Mouse (Mus musculus): Measurements from ENCODE around the gene Lars2. TPM values are rescaled to one million over a fixed set of nuclear protein-coding genes. Genes with fewer than 3 reads are reported as not detected.
"Not testable (repeated sequence)": the region's sequence is repeated elsewhere in the genome, so short reads cannot be mapped to it uniquely, and the experiment has no call there.

The Lars2 gene
- polyA plus RNA-seq, 1 experiment from 2014 or later: 788 TPM

- ATAC-seq: no peak
- Histone ChIP-seq H3K9ac (no peak overlapping the region), H3K27ac (no peak overlapping the region), H3K4me3 (no peak overlapping the region), H3K9me3 (replicated peaks) (no peaks in the 10 kb centered on the region), H3K4me2 (no peak overlapping the region), H3K36me3 (peaks cover 19% of the 10 kb centered on the region), H3K4me1 (no peaks in the 10 kb centered on the region), H3K27me3 (replicated peaks) (no peaks in the 10 kb centered on the region)
- 78% methylated on average over 3 of the region's 3 CpGs for WGBS (ENCODE audit: insufficient replicate concordance)
Measured at GRCm38 (mm10) chr9:123402215-123402614, 35.5 kb downstream of the Lars2 start.

DNA sequence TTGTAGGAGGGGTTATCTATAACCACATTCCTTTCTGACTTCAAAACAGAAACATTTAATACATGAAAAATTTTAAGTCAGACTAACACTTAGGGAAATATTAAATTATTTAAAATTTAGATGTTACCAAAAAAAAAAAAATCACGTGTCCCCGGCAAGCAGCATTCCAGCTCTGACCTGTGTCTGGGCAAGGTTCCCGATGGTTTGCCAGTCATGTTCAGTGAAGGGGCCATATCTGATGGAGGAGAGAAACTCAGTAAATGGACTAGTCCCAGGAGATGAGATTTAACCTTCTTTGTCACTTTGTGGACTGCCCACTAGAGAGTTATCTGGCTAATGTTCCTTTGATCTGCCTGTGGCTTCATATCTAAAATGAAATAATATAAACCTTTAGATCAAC lies 36.3 kb downstream of the Lars2 start:
- Histone ChIP-seq H3K9me3 (replicated peaks) (no peaks in the 10 kb centered on the region), H3K4me1 (no peaks in the 10 kb centered on the region), H3K9ac (no peak overlapping the region), H3K27me3 (replicated peaks) (no peaks in the 10 kb centered on the region), H3K4me2 (no peak overlapping the region), H3K27ac (no peak overlapping the region), H3K4me3 (no peak overlapping the region), H3K36me3 (peaks cover 17% of the 10 kb centered on the region)
- WGBS (ENCODE audit: insufficient replicate concordance): 74% methylated on average over 3 of the region's 3 CpGs
- no peak for ATAC-seq

DNA sequence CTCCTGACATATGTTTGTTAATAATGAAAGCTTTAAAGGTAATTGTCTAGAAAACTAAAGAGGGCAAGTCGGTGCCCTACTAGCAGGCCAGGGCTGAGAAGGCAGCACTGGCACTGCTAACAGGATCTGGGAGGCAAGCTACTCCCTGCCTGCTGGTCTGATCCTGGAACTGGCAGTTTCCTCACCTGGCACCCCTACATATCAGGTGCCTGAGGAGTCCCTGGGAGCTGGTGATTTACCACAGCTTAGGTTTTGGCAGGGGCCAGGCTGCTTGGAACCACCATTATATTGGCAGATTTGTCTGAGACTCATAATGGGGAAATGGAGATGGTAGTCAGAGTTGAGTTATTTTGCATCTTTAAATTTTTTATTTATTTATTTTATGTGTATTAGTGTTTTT lies 38.5 kb downstream of the Lars2 start:
- H3K4me3 ChIP-seq: no peak overlapping the region
- WGBS (ENCODE audit: insufficient replicate concordance): 88% methylated on average over 1 of the region's 1 CpGs
- no peak for ATAC-seq
- H3K27ac ChIP-seq: no peak overlapping the region
- no peak overlapping the region for H3K4me2 ChIP-seq
- peaks cover 18% of the 10 kb centered on the region for H3K36me3 ChIP-seq
- H3K9ac ChIP-seq: no peak overlapping the region
- H3K9me3 ChIP-seq (replicated peaks): no peaks in the 10 kb centered on the region
- H3K27me3 ChIP-seq (replicated peaks): no peaks in the 10 kb centered on the region
- H3K4me1 ChIP-seq: no peaks in the 10 kb centered on the region

DNA sequence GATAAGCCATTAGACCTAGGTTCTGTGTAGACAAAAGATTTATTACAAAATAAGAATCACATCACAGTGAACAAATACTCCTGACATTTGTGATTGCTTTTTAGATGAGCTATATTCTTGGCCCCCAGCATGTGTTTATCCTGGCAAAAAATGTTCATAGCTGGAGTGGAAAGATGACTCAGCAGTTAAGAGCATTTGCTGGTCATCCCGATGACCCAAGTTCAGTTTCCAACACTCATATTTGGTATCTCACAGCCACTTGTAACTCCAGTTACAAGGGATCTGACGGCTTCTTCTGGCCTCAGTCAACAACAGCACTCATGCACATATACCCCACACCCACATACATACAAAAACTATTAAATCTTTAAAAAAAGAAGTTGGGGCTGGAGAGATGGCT lies 42.0 kb downstream of the Lars2 start:
- no peaks in the 10 kb centered on the region for H3K27me3 ChIP-seq (replicated peaks)
- 71% methylated on average over 2 of the region's 2 CpGs for WGBS (ENCODE audit: insufficient replicate concordance)
- no peaks in the 10 kb centered on the region for H3K9me3 ChIP-seq (replicated peaks)
- no peak overlapping the region for H3K4me3 ChIP-seq
- H3K9ac ChIP-seq: no peak overlapping the region
- no peak overlapping the region for H3K4me2 ChIP-seq
- peaks cover 37% of the 10 kb centered on the region for H3K36me3 ChIP-seq
- H3K27ac ChIP-seq: no peak overlapping the region
- H3K4me1 ChIP-seq: no peaks in the 10 kb centered on the region
- ATAC-seq: no peak

GRCm38 (mm10) chr9:123429863-123430262 lies 63.1 kb downstream of the Lars2 start:
- Histone ChIP-seq H3K27ac (peak overlapping the region; percentile 62; the same call in 1 of the 2 replicates), H3K4me1 (peaks cover 8% of the 10 kb centered on the region; the same call in 1 of the 2 replicates), H3K4me3 (no peak overlapping the region), H3K9me3 (replicated peaks) (no peaks in the 10 kb centered on the region), H3K9ac (no peak overlapping the region), H3K36me3 (peaks cover 38% of the 10 kb centered on the region), H3K27me3 (replicated peaks) (no peaks in the 10 kb centered on the region), H3K4me2 (no peak overlapping the region)
- WGBS (ENCODE audit: insufficient replicate concordance): 81% methylated on average over 4 of the region's 4 CpGs
- ATAC-seq: peak; percentile 58

DNA sequence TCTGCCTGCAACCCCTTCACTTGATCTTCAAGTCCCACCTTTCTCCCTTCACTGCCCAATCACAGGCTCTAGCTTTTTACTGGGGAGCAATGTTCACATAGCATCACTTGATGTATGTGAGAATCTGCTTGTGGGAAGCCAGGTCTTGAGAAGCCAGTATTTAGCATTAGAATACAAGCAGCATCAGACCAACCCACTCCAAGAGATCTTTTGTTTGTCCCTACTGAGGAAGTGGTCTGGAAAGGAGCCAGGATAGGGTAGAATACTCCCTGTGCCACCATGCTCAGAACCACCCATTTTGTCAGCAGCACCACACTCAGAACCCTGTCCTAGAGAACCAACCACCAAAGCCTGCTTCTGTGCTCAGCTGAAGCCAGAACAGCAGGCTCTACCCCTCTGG lies 64.2 kb downstream of the Lars2 start:
- H3K4me2 ChIP-seq: no peak overlapping the region
- H3K9ac ChIP-seq: no peak overlapping the region
- no peaks in the 10 kb centered on the region for H3K27me3 ChIP-seq (replicated peaks)
- H3K4me3 ChIP-seq: no peak overlapping the region
- H3K9me3 ChIP-seq (replicated peaks): no peaks in the 10 kb centered on the region
- peaks cover 39% of the 10 kb centered on the region for H3K36me3 ChIP-seq
- ATAC-seq: no peak
- peaks cover 8% of the 10 kb centered on the region; the same call in 1 of the 2 replicates for H3K4me1 ChIP-seq
- peak overlapping the region; percentile 27; the same call in 1 of the 2 replicates for H3K27ac ChIP-seq

GRCm38 (mm10) chr9:123438223-123438622 lies 71.5 kb downstream of the Lars2 start:
- H3K4me3 ChIP-seq: no peak overlapping the region
- H3K9ac ChIP-seq: no peak overlapping the region
- no peak overlapping the region for H3K4me2 ChIP-seq
- no peak for ATAC-seq
- peaks cover 64% of the 10 kb centered on the region for H3K36me3 ChIP-seq
- no peaks in the 10 kb centered on the region for H3K27me3 ChIP-seq (replicated peaks)
- 63% methylated on average over 2 of the region's 2 CpGs for WGBS (ENCODE audit: insufficient replicate concordance)
- no peak overlapping the region for H3K27ac ChIP-seq
- no peaks in the 10 kb centered on the region for H3K4me1 ChIP-seq
- no peaks in the 10 kb centered on the region for H3K9me3 ChIP-seq (replicated peaks)

DNA sequence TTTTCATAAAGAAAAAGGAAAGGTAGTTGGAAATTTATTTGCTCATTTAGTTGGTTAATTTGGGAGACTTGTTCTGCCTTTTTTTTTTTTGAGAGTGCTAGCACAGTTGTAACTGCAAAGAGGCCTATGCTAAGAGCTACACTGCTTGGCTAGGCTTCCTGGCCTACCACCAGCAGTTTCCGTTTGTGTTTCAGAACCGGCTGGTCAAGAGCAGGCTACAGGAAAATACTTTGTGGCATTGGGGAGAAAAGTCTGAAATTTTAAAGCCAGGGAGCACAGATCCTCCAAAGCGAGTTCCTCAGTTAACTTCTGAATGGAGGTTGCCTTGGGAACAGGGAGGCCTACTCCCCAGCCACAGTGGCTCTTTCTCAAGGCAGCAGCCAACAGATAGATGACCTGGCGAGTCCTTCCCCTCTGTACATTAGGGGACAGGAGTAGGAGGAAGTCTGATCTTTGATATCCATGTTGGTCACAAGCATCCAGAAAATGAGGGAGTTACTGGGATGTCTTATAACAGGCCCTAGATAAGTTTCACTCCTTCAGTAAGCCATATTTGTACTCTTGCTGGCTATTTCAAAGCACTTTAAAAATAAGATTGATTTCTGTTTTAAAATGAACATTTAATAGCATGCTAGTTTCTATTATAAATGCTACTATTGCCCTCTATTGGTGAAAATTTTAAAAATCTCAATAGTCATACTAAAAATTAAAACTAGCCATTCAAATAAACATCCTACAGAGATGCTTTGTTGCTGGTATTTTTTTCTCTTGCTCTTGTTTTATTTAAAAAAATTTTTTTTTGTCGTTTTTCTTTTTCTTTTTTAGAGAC lies 73.7 kb downstream of the Lars2 start:
- no peak for ATAC-seq
- Histone ChIP-seq H3K4me2 (no peak overlapping the region), H3K4me3 (no peak overlapping the region), H3K4me1 (no peaks in the 10 kb centered on the region), H3K27ac (no peak overlapping the region), H3K9ac (no peak overlapping the region), H3K36me3 (peaks cover 52% of the 10 kb centered on the region), H3K9me3 (replicated peaks) (no peaks in the 10 kb centered on the region), H3K27me3 (replicated peaks) (no peaks in the 10 kb centered on the region)
- 47% methylated on average over 5 of the region's 5 CpGs for WGBS (ENCODE audit: insufficient replicate concordance)

GRCm38 (mm10) chr9:123447101-123447500 lies 80.4 kb downstream of the Lars2 start:
- H3K4me3 ChIP-seq; H3K9me3 ChIP-seq (replicated peaks); H3K4me2 ChIP-seq; ATAC-seq; H3K4me1 ChIP-seq; H3K9ac ChIP-seq; H3K27ac ChIP-seq; H3K27me3 ChIP-seq (replicated peaks): not testable (repeated sequence)
- 91% methylated on average over 3 of the region's 3 CpGs for WGBS (ENCODE audit: insufficient replicate concordance)
- H3K36me3 ChIP-seq: peaks cover 12% of the 10 kb centered on the region

DNA sequence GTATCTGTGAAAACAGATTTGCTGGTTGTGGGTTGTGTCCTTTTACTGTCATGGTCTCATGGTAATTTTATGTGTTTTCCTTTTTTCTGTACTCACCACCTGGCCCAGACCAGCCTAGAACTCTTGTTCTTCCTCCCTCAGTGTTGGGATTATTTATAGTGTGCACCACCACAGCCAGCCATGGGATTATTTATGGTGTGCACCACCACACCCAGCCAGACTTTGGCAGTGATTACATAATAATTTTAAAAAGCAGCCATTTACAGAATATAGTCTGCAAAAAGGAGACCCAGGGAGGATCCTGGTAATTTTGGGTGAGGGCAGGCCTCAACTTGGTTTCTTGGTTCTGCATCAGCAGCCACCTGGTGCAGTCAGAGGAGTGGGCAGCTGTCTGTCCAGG lies 81.9 kb downstream of the Lars2 start:
- Histone ChIP-seq H3K27me3 (replicated peaks) (no peaks in the 10 kb centered on the region), H3K4me2 (no peak overlapping the region), H3K36me3 (peaks cover 12% of the 10 kb centered on the region; the same call in 1 of the 2 replicates), H3K4me3 (no peak overlapping the region), H3K9ac (no peak overlapping the region), H3K4me1 (no peaks in the 10 kb centered on the region), H3K9me3 (replicated peaks) (no peaks in the 10 kb centered on the region), H3K27ac (no peak overlapping the region)
- ATAC-seq: no peak

DNA sequence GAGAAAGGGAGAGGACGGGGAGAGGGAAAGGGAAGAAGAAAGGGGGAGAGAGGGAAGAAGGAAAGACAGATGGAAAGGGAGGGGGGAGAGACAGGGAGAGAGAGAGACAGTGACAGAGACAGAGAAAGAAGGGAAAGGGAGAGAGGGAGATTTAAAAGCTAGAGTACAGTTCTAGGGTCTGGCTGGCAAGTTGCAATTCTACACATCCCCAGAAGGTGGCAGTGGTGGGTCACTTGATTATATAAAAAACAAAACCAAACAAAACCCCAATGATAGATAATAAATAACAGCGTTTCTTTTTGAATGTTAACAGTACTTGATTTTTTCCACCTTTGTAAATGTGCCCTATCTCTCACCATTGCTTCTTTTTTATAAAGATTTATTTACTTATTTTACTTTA lies 83.4 kb downstream of the Lars2 start:
- Histone ChIP-seq H3K27me3 (replicated peaks) (no peaks in the 10 kb centered on the region), H3K4me3 (no peak overlapping the region), H3K36me3 (peaks cover 24% of the 10 kb centered on the region), H3K9ac (no peak overlapping the region), H3K9me3 (replicated peaks) (no peaks in the 10 kb centered on the region), H3K27ac (no peak overlapping the region), H3K4me1 (no peaks in the 10 kb centered on the region), H3K4me2 (no peak overlapping the region)
- ATAC-seq: no peak
- WGBS (ENCODE audit: insufficient replicate concordance): 36% methylated on average over 2 of the region's 2 CpGs

GRCm38 (mm10) chr9:123451772-123452171 lies 85.0 kb downstream of the Lars2 start:
- peaks cover 2% of the 10 kb centered on the region; the same call in 1 of the 2 replicates for H3K4me1 ChIP-seq
- no peak overlapping the region for H3K4me2 ChIP-seq
- peak; percentile 34; the same call in 1 of the 2 replicates for ATAC-seq
- H3K27ac ChIP-seq: no peak overlapping the region
- no peak overlapping the region for H3K4me3 ChIP-seq
- H3K9ac ChIP-seq: no peak overlapping the region
- peaks cover 38% of the 10 kb centered on the region for H3K36me3 ChIP-seq
- H3K9me3 ChIP-seq (replicated peaks): no peaks in the 10 kb centered on the region
- no peaks in the 10 kb centered on the region for H3K27me3 ChIP-seq (replicated peaks)
- 41% methylated on average over 3 of the region's 3 CpGs for WGBS (ENCODE audit: insufficient replicate concordance)
